Mouse (Mus musculus) heart, adult 18-20 months (tissue): ENCODE data around the gene Lrig2. TPM values are rescaled to one million over a fixed set of nuclear protein-coding genes. Genes with fewer than 3 reads are reported as not detected.

ENCODE experiments used
- DNase-seq, 2 experiments: peaks; one replicate each; pipeline ENCODE4 v3.0.0; 2021 to 2022; ENCODE audit warnings: mixed read lengths in 1 of 2
- total RNA-seq, 2 experiments: library from RNA; stranded (reverse); gene quantifications; 2 replicates each; pipeline ENCODE4 v1.2.3; 2021

The Lrig2 gene
- total RNA-seq, 2 experiments from 2014 or later = 7.9 to 9.4 TPM

DNA sequence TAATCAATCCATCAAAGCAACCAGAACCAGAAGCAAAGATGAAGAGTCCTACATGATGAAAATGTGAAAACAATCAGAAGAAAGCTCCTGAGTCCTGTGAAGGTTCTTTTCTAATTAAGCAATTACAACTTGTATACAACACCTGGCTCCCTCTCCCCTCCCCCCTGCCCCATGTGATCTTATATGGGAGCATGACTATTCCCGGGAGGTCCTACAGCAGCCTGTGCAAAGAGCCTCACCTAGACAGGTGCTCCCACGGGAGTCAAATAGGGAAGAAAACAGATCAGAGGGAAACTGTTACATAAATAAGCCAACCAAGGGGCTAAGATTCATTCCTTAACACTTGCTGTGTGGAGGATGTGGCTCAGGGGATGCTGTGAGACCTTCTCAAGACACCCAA lies 143.8 kb downstream of the Lrig2 start:
- no peak for DNase-seq

DNA sequence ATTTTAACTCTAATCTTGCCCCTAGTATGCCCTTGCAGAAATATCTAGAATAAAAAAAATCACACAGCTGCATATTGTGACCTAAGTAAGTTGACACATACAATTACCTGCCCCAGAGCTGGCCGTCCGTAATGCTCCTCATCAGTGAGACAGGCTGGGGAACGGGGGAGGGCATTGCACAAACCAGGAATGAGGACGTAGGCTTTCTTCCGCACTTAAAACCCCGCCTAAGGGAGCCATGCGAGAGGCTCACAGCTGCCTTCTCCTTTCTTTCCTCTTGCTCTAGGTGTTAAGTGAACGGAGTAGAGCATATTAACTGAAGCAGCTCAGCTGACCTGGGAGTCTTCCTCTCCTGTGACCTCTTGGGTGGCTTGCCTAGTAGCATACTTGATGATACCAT lies 149.9 kb downstream of the Lrig2 start:
- DNase-seq = no peak

DNA sequence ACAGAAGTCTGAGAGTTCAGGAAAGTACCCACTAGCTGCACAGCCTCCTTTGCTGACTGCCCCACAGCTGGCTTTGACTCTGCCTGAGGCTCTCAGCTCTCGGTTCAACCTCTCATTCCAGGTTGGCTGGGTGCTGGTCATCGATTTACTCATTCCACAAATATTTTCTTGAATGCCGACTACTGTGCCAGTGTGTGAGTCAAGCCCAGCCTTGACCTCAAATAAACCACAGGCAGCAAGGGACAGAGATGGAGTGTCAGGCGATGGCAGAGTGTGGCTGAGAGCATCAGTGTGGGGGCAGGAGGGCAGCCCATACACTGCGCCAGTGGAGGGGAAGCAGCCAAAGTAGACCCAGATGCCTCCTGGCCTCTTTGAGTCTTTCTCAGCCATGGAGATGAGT lies 151.4 kb downstream of the Lrig2 start:
- peak; percentile 25 for DNase-seq

DNA sequence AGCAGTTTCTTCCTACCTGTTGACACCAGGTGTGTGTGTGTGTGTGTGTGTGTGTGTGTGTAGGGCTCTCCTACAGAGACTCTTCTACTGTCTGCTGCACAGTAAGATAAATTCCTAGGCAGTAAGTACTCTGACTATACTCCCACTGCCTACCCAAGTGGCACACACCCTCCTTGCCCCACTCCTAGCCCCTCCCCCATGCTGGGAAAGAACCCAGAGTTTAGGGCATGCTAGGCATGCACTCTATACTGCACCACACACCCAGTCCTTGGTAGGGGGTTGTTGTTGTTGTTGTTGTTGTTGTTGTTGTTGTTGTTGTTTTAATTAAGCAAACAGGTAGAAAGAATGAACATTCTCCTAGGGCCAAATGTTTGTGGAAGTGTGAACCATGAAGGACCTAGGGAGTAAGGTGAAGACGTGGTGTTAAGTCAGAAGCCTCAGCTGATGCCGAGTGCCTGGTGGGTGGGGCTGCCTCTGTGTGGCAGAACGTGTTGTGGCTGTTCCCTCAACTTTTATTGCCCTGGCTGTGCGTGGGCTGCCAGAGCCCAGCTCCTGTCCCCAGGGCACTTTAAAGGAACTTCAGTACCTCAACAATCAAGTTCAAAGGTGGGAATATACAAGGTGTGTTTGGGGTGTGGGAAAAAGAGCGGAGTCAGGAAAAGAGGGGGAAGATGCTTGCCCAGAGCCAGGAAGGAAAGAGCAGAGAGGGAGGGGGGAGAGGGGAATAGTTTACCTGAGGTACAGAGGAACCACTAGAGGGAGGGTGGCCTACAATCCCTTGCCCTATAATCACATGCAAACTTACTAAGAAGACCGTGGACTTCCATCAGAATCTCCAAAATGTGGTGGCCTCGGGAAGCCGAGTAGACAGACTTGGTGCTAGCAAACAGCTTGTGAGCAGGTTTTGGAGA lies 152.2 kb downstream of the Lrig2 start:
- DNase-seq = no peak

DNA sequence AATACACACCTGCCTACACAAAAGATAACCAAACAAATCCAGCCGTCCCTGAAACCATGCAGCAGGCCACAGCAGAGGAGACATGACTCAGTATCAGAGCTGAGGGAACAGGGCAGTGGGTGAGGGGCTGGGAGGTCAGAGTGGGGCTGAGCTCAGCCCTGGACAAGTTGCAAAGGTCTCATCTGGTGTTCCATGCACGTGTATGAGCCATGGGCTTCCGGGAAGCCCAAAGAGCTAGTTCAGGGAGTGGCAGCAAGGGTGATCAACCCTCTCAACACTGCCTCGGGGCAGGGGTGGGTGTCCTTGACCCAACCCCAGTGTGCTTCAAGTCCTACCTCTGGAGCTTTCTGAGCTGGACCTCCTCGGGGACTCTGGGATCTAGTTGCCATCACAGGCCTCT lies 153.0 kb downstream of the Lrig2 start:
- no peak for DNase-seq

DNA sequence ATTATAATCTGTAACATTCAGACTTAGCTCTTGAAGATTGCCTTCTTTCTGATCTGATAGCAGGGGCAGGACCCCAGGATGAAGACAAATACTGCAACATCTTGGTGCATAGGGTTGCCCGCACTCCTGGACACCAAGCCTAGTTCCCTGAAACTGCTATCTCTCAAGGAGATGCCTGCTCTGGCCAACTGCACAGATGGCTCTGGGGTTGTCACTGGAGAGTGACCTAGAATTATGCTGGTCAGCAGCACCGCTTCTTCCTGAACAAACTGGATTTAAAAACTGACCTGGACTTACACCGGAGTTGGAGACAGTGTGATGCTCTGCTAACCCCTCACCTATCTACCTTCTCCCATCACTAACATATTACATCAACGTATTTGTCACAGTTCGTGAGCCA lies 155.6 kb downstream of the Lrig2 start:
- no peak for DNase-seq

DNA sequence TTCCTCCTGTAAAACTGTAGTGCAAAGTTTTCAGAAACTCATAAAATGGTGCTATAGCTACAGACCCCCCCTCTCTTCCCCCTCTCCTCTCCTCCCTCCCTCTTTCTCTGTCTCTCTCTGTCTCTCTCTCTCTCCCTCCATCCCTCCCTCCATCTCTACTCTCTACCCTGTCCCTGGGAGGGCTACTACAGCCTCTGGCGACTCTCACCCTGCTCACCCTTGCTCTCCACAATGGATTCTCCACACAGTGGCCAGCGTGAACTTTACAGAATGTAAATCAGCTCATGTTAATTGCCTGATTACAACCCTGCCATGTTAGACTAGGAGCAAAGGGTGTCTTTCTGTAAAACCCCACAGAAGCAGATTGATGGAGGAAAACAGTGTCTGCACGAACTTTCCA lies 157.8 kb downstream of the Lrig2 start:
- no peak for DNase-seq

DNA sequence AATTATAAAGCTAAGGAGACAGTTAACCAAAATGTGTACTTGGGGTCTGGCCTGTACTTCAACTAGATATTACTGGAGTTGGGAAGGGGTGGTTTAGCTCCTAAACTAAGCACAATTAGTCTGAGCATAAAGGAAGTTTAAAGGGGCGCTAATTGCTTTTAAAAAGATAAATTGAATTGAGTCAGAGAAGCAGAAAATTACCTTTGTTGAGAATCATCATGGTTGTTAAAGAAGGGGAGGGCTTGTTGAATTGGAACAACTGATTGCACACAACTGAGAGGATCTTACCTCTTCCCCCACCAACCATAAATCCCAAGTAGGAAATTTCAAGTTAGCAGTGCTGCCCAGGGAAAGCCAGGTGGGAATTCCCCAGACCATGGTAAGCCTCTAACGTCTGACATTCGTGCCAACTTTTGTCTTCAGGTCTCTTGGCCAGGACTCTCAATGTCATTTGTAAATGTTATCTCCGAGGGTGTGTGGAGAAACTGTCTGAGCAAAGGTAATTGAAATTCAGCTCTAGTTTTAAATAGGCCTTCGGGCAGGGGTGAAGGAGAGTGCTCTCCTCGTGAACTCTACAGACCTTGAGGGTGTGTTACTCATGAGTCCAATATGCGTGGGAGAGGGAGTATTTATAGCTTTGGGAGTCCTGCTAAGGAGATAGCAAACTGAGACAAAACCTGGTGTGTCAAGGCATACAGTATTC lies 159.2 kb downstream of the Lrig2 start:
- peak; percentile 20 to 44 for DNase-seq

DNA sequence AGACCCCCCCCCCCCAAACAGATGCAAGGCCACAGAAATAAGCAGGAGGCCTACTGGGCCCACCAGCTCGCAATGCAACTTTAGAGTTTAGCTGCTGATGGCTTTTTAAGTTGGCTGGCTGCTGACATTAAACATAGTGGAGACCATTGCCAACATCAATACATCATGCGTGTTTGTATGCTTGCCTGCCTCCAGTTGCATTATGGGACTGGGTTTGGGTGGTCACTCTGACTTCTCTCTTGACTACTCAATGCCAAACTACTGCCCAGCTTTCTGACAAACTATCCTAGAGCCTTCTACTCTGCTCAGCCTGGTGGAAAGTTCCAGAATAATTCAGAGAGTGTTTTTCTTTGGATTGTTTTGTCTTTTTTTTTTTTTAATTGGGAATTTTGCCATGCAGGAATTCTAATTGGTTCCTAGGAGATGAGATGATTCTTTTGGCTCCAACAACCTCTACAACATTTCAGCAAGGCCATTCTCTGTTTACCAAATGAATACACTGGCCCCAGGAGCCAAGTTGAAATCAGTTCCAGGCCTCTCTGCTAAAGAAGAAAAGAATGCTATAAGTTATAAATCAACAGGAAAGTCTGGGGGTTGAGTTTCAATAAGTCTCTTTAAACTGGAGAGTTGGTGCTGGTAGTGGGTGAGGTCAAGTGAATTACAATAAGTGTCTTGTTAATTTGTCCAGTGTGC lies 161.3 kb downstream of the Lrig2 start:
- DNase-seq = no peak

DNA sequence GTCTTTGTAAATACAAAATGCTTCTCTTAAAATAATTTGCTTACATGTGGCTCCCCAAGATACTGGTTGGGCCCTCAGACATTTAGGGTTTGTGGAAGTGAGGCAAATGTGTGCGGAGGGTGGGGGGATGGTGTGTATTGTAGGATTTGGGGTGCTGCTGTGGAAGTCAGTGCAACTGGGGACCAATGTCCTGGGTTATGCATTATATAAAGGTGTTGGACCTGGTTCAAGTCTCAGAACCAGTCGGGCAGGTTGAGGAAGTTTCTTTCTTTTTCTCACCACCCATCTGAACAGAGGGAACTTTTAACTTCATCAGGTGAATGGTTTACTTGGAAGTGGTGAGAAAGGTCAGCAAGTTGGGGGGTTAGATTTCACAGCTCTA lies 161.9 kb downstream of the Lrig2 start:
- no peak for DNase-seq

DNA sequence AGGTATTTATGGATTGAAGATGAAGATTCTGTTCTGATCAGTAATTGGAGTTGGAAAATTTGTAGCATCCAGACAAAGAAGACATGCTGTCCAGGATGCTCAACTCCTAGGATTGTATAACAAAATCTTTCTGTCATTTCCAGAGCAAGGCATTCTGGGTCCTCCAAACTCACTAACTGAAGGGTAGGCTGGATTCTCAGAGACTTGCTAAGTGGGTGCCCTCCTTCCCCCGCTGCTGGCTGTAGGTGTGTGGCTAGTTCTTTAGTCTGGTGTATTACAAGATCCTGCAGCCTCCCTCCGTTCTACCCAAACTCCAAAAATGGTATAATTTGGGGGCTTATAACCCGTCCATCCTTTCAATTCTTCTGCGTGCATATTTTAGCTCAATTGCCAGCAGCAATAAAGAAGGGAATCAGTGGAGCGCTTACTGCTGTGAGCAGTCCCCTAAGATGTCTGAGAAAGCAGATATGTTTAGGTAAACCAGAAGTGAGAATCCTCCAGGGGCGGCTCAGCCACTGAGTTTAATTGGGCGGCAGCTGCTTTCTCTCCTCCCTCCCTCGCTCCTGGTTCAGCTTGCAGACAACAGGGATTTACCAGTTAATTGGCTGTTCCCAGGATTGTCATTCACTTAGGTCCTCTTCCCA lies 162.4 kb downstream of the Lrig2 start:
- DNase-seq = no peak

Other genes starting within 250 kb of the Lrig2 start
- gene Slc16a1, start 126.8 kb upstream of the Lrig2 start, total RNA-seq = 100 to 1,000 TPM; 156 to 159 TPM